Mouse (Mus musculus) testis, adult 2 months (tissue): ENCODE measurements around the gene Tacr2. TPM values are rescaled to one million over a fixed set of nuclear protein-coding genes. Genes with fewer than 3 reads are reported as not detected.

Experiments
- H3K27ac ChIP-seq: fragments of 200-500 bp; 2 replicates; pipeline ENCODE4 v1.5.1; 2012; ENCODE audit warnings: low read depth, low read length; ENCODE audit not compliant: control insufficient read depth, insufficient read depth
- H3K27me3 ChIP-seq: fragments of 200-500 bp; 2 replicates; pipeline ENCODE4 v1.6.1; 2012; ENCODE audit warnings: mild to moderate bottlenecking, low read length, moderate library complexity; ENCODE audit not compliant: control insufficient read depth, insufficient read depth
- H3K36me3 ChIP-seq: fragments of 200-500 bp; 2 replicates; pipeline ENCODE4 v1.6.1; 2012; ENCODE audit warnings: mild to moderate bottlenecking, low read length; ENCODE audit not compliant: control insufficient read depth, insufficient read depth
- H3K4me1 ChIP-seq: fragments of 200-500 bp; 2 replicates; pipeline ENCODE4 v1.6.1; 2012; ENCODE audit warnings: low read length; ENCODE audit not compliant: control insufficient read depth, insufficient read depth
- H3K4me3 ChIP-seq: fragments of 200-500 bp; 2 replicates; pipeline ENCODE4 v1.5.1; 2012; ENCODE audit warnings: low read depth, mild to moderate bottlenecking, low read length, moderate library complexity, mixed read lengths; ENCODE audit not compliant: control insufficient read depth
- CTCF ChIP-seq: fragments of 200-500 bp; IDR thresholded peaks from 2 replicates; pipeline ENCODE4 v1.5.1; 2012; ENCODE audit warnings: low read depth, mild to moderate bottlenecking, inconsistent platforms, low read length, moderate library complexity; ENCODE audit not compliant: control insufficient read depth, insufficient read depth, insufficient replicate concordance
- POLR2A ChIP-seq: fragments of 200-500 bp; IDR thresholded peaks from 2 replicates; pipeline ENCODE4 v1.6.1; 2012; ENCODE audit warnings: low read depth, mild to moderate bottlenecking, inconsistent platforms, low read length, moderate library complexity; ENCODE audit not compliant: control insufficient read depth
- polyA plus RNA-seq: library from polyadenylated mRNA; depleted of rRNA; stranded (reverse); fragments of >200 nt; gene quantifications from 2 replicates; pipeline ENCODE4 v1.2.3, GENCODE M21; 2012

Tacr2 gene
- polyA plus RNA-seq, 1 experiment = 1.2 TPM

GRCm38 (mm10) chr10:62283206-62283792 is 31.1 kb downstream of the Tacr2 start:
- Histone ChIP-seq H3K27ac (no peak overlapping the region), H3K4me3 (no peak overlapping the region), H3K27me3 (no peaks in the 10 kb centered on the region), H3K36me3 (no peaks in the 10 kb centered on the region), H3K4me1 (no peaks in the 10 kb centered on the region)
- TF ChIP-seq POLR2A = no peak
- no peak for TF ChIP-seq CTCF

- H3K27ac ChIP-seq = no peak overlapping the region
- H3K4me3 ChIP-seq = no peak overlapping the region
- no peaks in the 10 kb centered on the region for H3K27me3 ChIP-seq
- no peaks in the 10 kb centered on the region for H3K4me1 ChIP-seq
- no peak for TF ChIP-seq CTCF
- no peak for TF ChIP-seq POLR2A
- H3K36me3 ChIP-seq = no peaks in the 10 kb centered on the region
These were observed 35.4 kb downstream of the Tacr2 start for GRCm38 (mm10) chr10:62287460-62288124.

- no peak overlapping the region for H3K27ac ChIP-seq
These were observed 41.9 kb downstream of the Tacr2 start for GRCm38 (mm10) chr10:62294112-62294511.

GRCm38 (mm10) chr10:62296086-62296872 is 44.0 kb downstream of the Tacr2 start:
- H3K36me3 ChIP-seq = no peaks in the 10 kb centered on the region
- H3K27me3 ChIP-seq = no peaks in the 10 kb centered on the region
- no peak overlapping the region for H3K27ac ChIP-seq
- no peak for TF ChIP-seq CTCF
- TF ChIP-seq POLR2A = no peak
- H3K4me1 ChIP-seq = peaks cover 5% of the 10 kb centered on the region; the same call in 1 of the 2 replicates
- peak overlapping the region; percentile 7 for H3K4me3 ChIP-seq

More at GRCm38 (mm10) chr10:62294112-62294511, 41.9 kb downstream of the Tacr2 start:
- H3K4me3 ChIP-seq = no peak overlapping the region
- peaks cover 5% of the 10 kb centered on the region; the same call in 1 of the 2 replicates for H3K4me1 ChIP-seq
- H3K27me3 ChIP-seq = no peaks in the 10 kb centered on the region
- no peaks in the 10 kb centered on the region for H3K36me3 ChIP-seq
- TF ChIP-seq CTCF (no peak), POLR2A (no peak)

GRCm38 (mm10) chr10:62300006-62300827 is 48.0 kb downstream of the Tacr2 start:
- Histone ChIP-seq H3K4me1 (peaks cover 5% of the 10 kb centered on the region; the same call in 1 of the 2 replicates), H3K27ac (no peak overlapping the region), H3K27me3 (no peaks in the 10 kb centered on the region), H3K4me3 (no peak overlapping the region), H3K36me3 (no peaks in the 10 kb centered on the region)
- no peak for TF ChIP-seq POLR2A
- no peak for TF ChIP-seq CTCF

- no peaks in the 10 kb centered on the region for H3K27me3 ChIP-seq
- H3K27ac ChIP-seq = no peak overlapping the region
- H3K4me3 ChIP-seq = no peak overlapping the region
- H3K36me3 ChIP-seq = no peaks in the 10 kb centered on the region
- H3K4me1 ChIP-seq = no peaks in the 10 kb centered on the region
- TF ChIP-seq POLR2A (no peak), CTCF (no peak)
These were observed 52.9 kb downstream of the Tacr2 start for GRCm38 (mm10) chr10:62305090-62305489.
